Mouse (Mus musculus): ENCODE results near the gene Commd1. TPM values are rescaled to one million over a fixed set of nuclear protein-coding genes. Genes with fewer than 3 reads are reported as not detected.
A peak's percentile ranks its signal among the peaks of the same experiment; 100 is the strongest.

Gene Commd1
- total and polyA plus RNA-seq, 3 experiments, result 102 to 113 TPM; not detected in 1

DNA sequence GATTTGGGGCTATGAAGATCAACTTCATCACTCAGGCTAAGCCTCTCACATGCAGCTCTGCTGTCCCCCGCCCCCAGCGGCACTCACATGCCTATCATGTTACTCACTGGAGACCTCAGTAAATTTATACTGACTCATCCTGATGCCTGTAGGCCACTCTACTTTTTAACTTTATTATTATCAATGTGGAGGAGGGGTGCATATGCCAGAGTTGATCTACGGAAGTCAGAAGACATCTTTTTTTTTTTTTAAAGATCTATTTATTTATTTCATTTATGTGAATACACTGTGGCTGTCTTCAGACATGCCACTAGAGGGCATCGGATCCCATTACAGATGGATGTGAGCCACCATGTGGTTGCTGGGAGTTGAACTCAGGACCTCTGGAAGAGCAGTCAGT is 16.7 kb downstream of the Commd1 start:
- no peak overlapping the region for H3K27ac ChIP-seq (ENCODE audit: control insufficient read depth, low read depth, low read length)
- H3K4me3 ChIP-seq (ENCODE audit: control insufficient read depth in 1 of 2, insufficient read depth in 1 of 2, low read depth in 2 of 2, low read length in 2 of 2), result no peak overlapping the region
- H3K36me3 ChIP-seq (ENCODE audit: control insufficient read depth in 1 of 2, insufficient read depth in 2 of 2, low read length in 2 of 2), result peaks cover 0 to 7% of the 10 kb centered on the region in 2 experiments; a peak in 1 of 4 replicates
- no peaks in the 10 kb centered on the region; the same call in 1 of the 2 replicates for H3K79me2 ChIP-seq (ENCODE audit: control insufficient read depth, insufficient read depth, low read length, poor library complexity)
- no peaks in the 10 kb centered on the region for H3K9me3 ChIP-seq (replicated peaks; ENCODE audit: insufficient read depth, low read length)
- peaks cover 0 to 4% of the 10 kb centered on the region in 2 experiments; a peak in 1 of 4 replicates for H3K4me1 ChIP-seq (ENCODE audit: control insufficient read depth in 1 of 2, insufficient read depth in 2 of 2, low read length in 2 of 2)
- H3K9ac ChIP-seq (ENCODE audit: control insufficient read depth, low read depth, low read length, poor library complexity, severe bottlenecking), result no peak overlapping the region
- TF ChIP-seq SMC3 (IDR thresholded peaks at IDR 0.05; ENCODE audit: low read depth, low read length) (peak; percentile 56), CTCF (IDR thresholded peaks at IDR 0.05 in 2 of 3, conservative IDR thresholded peaks at IDR 0.05 in 1 of 3; ENCODE audit: control insufficient read depth in 1 of 3, insufficient read depth in 1 of 3, low read depth in 2 of 3, low read length in 3 of 3, poor library complexity in 1 of 3, severe bottlenecking in 1 of 3) (peak; percentile 20 to 73 (median 33); a peak in 4 of 6 replicates), ZNF384 (IDR thresholded peaks at IDR 0.05; ENCODE audit: low read depth, low read length) (peak; percentile 87), RAD21 (IDR thresholded peaks at IDR 0.05; ENCODE audit: low read depth, low read length) (peak; percentile 22), POLR2AphosphoS2 (IDR thresholded peaks at IDR 0.05; ENCODE audit: low read length) (no peak), UBTF (IDR thresholded peaks at IDR 0.05; ENCODE audit: borderline replicate concordance, insufficient read depth, low read depth, low read length) (no peak), MYC (IDR thresholded peaks at IDR 0.05; ENCODE audit: low read depth, low read length) (peak; percentile 57)
- no peaks in the 10 kb centered on the region for H3K27me3 ChIP-seq (ENCODE audit: control insufficient read depth in 1 of 2, insufficient read depth in 2 of 2, low read length in 2 of 2)
- peak; percentile 70 for DNase-seq (ENCODE audit: low read depth, low spot score)

- no peaks in the 10 kb centered on the region for H3K4me1 ChIP-seq (ENCODE audit: control insufficient read depth in 1 of 2, insufficient read depth in 2 of 2, low read length in 2 of 2)
- no peaks in the 10 kb centered on the region for H3K9me3 ChIP-seq (replicated peaks; ENCODE audit: insufficient read depth, low read length)
- H3K4me3 ChIP-seq (ENCODE audit: control insufficient read depth in 1 of 2, insufficient read depth in 1 of 2, low read depth in 2 of 2, low read length in 2 of 2), result no peak overlapping the region
- H3K79me2 ChIP-seq (ENCODE audit: control insufficient read depth, insufficient read depth, low read length, poor library complexity), result no peaks in the 10 kb centered on the region
- H3K27ac ChIP-seq (ENCODE audit: control insufficient read depth, low read depth, low read length), result no peak overlapping the region
- H3K27me3 ChIP-seq (ENCODE audit: control insufficient read depth in 1 of 2, insufficient read depth in 2 of 2, low read length in 2 of 2), result no peaks in the 10 kb centered on the region
- no peak for TF ChIP-seq UBTF (IDR thresholded peaks at IDR 0.05; ENCODE audit: borderline replicate concordance, insufficient read depth, low read depth, low read length)
- no peak for TF ChIP-seq NELFE (IDR thresholded peaks at IDR 0.05; ENCODE audit: low read depth, low read length)
- TF ChIP-seq TAL1 (IDR thresholded peaks at IDR 0.05; ENCODE audit: low read length), result no peak
- no peak for TF ChIP-seq GATA1 (IDR thresholded peaks at IDR 0.05; ENCODE audit: low read depth, low read length)
- no peak for TF ChIP-seq ZNF384 (IDR thresholded peaks at IDR 0.05; ENCODE audit: low read depth, low read length)
- no peak for TF ChIP-seq ZC3H11A (IDR thresholded peaks at IDR 0.05; ENCODE audit: low read depth, low read length)
- no peak for TF ChIP-seq MYB (IDR thresholded peaks at IDR 0.05; ENCODE audit: low read depth, low read length)
- no peak for TF ChIP-seq POLR2AphosphoS5 (IDR thresholded peaks at IDR 0.05; ENCODE audit: borderline replicate concordance, low read depth, low read length)
- no peak for TF ChIP-seq GABPA (IDR thresholded peaks at IDR 0.05; ENCODE audit: low read depth, low read length)
- no peak for TF ChIP-seq POLR2AphosphoS2 (IDR thresholded peaks at IDR 0.05; ENCODE audit: low read length)
- TF ChIP-seq HCFC1 (IDR thresholded peaks at IDR 0.05; ENCODE audit: low read depth, low read length), result no peak
- TF ChIP-seq MAFK (IDR thresholded peaks at IDR 0.05; ENCODE audit: borderline replicate concordance, low read depth, low read length), result no peak
- no peak for TF ChIP-seq ELF1 (IDR thresholded peaks at IDR 0.05; ENCODE audit: low read depth, low read length)
- no peak for TF ChIP-seq RCOR1 (IDR thresholded peaks at IDR 0.05; ENCODE audit: low read depth, low read length)
- DNase-seq (ENCODE audit: low read depth, low spot score), result no peak
- peaks cover 0 to 3% of the 10 kb centered on the region in 2 experiments; a peak in 1 of 4 replicates for H3K36me3 ChIP-seq (ENCODE audit: control insufficient read depth in 1 of 2, insufficient read depth in 2 of 2, low read length in 2 of 2)
- H3K9ac ChIP-seq (ENCODE audit: control insufficient read depth, low read depth, low read length, poor library complexity, severe bottlenecking), result no peak overlapping the region
Measured at GRCm38 (mm10) chr11:22964401-22964800, 17.8 kb downstream of the Commd1 start.
